Comparison of ENCODE assay signal across 22 mouse cellular contexts in genomic region chr9:116018586-116018985, GRCm38 (mm10).
DNase-seq lines count a peak whose midpoint lies in the region; ATAC-seq lines count a peak whose summit lies in the region.
"Had no signal": no experiment of that assay in that cellular context is flagged by ENCODE, and none has a peak within 500 bp of the region (broad histone marks: within the 10 kb centered on the region; RNA-seq: fewer than 3 reads in every experiment).

No protein-coding gene starts in this region.

- H3K4me3 ChIP-seq in midbrain, embryonic 11.5 days (ENCODE audit: low read depth, low read length) = no peak overlapping the region
- no peak overlapping the region for H3K4me3 ChIP-seq in midbrain, embryonic 16.5 days (ENCODE audit: low read depth, low read length)
- H3K4me3 ChIP-seq: embryonic facial prominence, embryonic 10.5 days; embryonic facial prominence, embryonic 12.5 days; forebrain, embryonic 13.5 days; forebrain, embryonic 15.5 days had no signal

- H3K27ac ChIP-seq in midbrain, embryonic 11.5 days (ENCODE audit: low read depth, low read length) = no peak overlapping the region
- no peak overlapping the region for H3K27ac ChIP-seq in midbrain, embryonic 16.5 days (ENCODE audit: low read length)
- H3K27ac ChIP-seq: embryonic facial prominence, embryonic 10.5 days; embryonic facial prominence, embryonic 12.5 days; forebrain, embryonic 13.5 days; forebrain, embryonic 15.5 days had no signal

- no peaks in the 10 kb centered on the region for H3K4me1 ChIP-seq in midbrain, embryonic 11.5 days (ENCODE audit: control insufficient read depth, insufficient read depth, low read length)
- H3K4me1 ChIP-seq in midbrain, embryonic 16.5 days (ENCODE audit: control insufficient read depth, insufficient read depth, low read length) = no peaks in the 10 kb centered on the region
- H3K4me1 ChIP-seq: embryonic facial prominence, embryonic 10.5 days; embryonic facial prominence, embryonic 12.5 days; forebrain, embryonic 13.5 days; forebrain, embryonic 15.5 days had no signal

- H3K27me3 ChIP-seq in midbrain, embryonic 11.5 days (ENCODE audit: control insufficient read depth, insufficient read depth, low read length) = no peaks in the 10 kb centered on the region
- H3K27me3 ChIP-seq in midbrain, embryonic 16.5 days (ENCODE audit: control insufficient read depth, insufficient read depth, low read depth, low read length) = no peaks in the 10 kb centered on the region
- H3K27me3 ChIP-seq: embryonic facial prominence, embryonic 12.5 days; forebrain, embryonic 13.5 days; forebrain, embryonic 15.5 days had no signal

- 92% methylated on average over 7 of the region's 7 CpGs for WGBS in midbrain, embryonic 11.5 days
- 87% methylated on average over 7 of the region's 7 CpGs for WGBS in midbrain, embryonic 16.5 days

- no peak overlapping the region for H3K4me2 ChIP-seq in midbrain, embryonic 11.5 days
- H3K4me2 ChIP-seq in midbrain, embryonic 16.5 days (ENCODE audit: low read length) = no peak overlapping the region
- H3K4me2 ChIP-seq: embryonic facial prominence, embryonic 12.5 days; forebrain, embryonic 13.5 days; forebrain, embryonic 15.5 days had no signal

- H3K9ac ChIP-seq in midbrain, embryonic 11.5 days (ENCODE audit: low read length) = no peak overlapping the region
- H3K9ac ChIP-seq in midbrain, embryonic 16.5 days (ENCODE audit: low read depth, low read length) = no peak overlapping the region
- H3K9ac ChIP-seq: embryonic facial prominence, embryonic 12.5 days; forebrain, embryonic 13.5 days; forebrain, embryonic 15.5 days; forebrain, postnatal 0 days had no signal

- H3K9me3 ChIP-seq in midbrain, embryonic 11.5 days (ENCODE audit: control insufficient read depth, low read length) = no peaks in the 10 kb centered on the region
- H3K9me3 ChIP-seq in midbrain, embryonic 16.5 days (replicated peaks; ENCODE audit: control insufficient read depth, low read length, poor library complexity, severe bottlenecking) = no peaks in the 10 kb centered on the region
- H3K9me3 ChIP-seq: embryonic facial prominence, embryonic 10.5 days; embryonic facial prominence, embryonic 12.5 days; forebrain, embryonic 13.5 days; forebrain, embryonic 15.5 days had no signal

- ATAC-seq in midbrain, embryonic 11.5 days (ENCODE audit: low FRiP score) = no peak
- no peak for ATAC-seq in midbrain, embryonic 16.5 days
- ATAC-seq in megakaryocyte-erythroid progenitor cell, adult 5-6 weeks (replicated peaks; ENCODE audit: low FRiP score, low TSS enrichment, poor library complexity, severe bottlenecking) = no peak
- ATAC-seq: activated CD4-positive, CD25-positive, alpha-beta regulatory T cell, adult 4 months; CD4-positive, CD25-positive, alpha-beta regulatory T cell, adult 4 months; forebrain, embryonic 13.5 days; forebrain, embryonic 15.5 days; forebrain, postnatal 0 days had no signal

- peak; percentile 51 for DNase-seq in midbrain, embryonic 11.5 days (ENCODE audit: low spot score, missing footprints)
- peak; percentile 69 for DNase-seq in CD4-positive helper T cell, adult 2 months (ENCODE audit: low read depth, low spot score)
- DNase-seq in CD8-positive naive resting alpha-beta T cell, adult 2 months (ENCODE audit: low read depth in 2 of 2, low spot score in 2 of 2) = peak; percentile 22 to 30
- DNase-seq in naive thymus-derived CD4-positive, alpha-beta T cell, adult 2 months (ENCODE audit: low read depth) = peak; percentile 80
- DNase-seq in gastrocnemius, postnatal 10 days = no peak
- DNase-seq: adrenal gland, adult 8-10 months; adrenal gland, postnatal 14 days; adrenal gland, postnatal 36 days; cerebellum, adult 11-12 months; cerebellum, adult 2 months; cerebellum, adult 9-10 months; cerebellum, postnatal 10 days; cerebellum, postnatal 25 days; forebrain, postnatal 0 days had no signal

- H3K36me3 ChIP-seq in midbrain, embryonic 11.5 days (ENCODE audit: control insufficient read depth, insufficient read depth, low read length) = no peaks in the 10 kb centered on the region
- H3K36me3 ChIP-seq in midbrain, embryonic 16.5 days (ENCODE audit: control insufficient read depth, insufficient read depth, low read length) = no peaks in the 10 kb centered on the region
- H3K36me3 ChIP-seq: embryonic facial prominence, embryonic 10.5 days; embryonic facial prominence, embryonic 12.5 days; forebrain, embryonic 15.5 days had no signal
